Mouse (Mus musculus) layer of hippocampus, adult 6 months (tissue): ENCODE data around the gene Npas1. TPM values are rescaled to one million over a fixed set of nuclear protein-coding genes. Genes with fewer than 3 reads are reported as not detected.

Source experiments
- long read RNA-seq, 2 experiments: library from polyadenylated mRNA; unstranded; transcript quantifications; one replicate each; pipeline ENCODE4 v2.0.0; 2019 to 2020
- polyA plus RNA-seq: library from polyadenylated mRNA; unstranded; fragments of <200 nt; fragmentation: Nextera tagmentation; gene quantifications from 2 replicates; pipeline ENCODE4 v1.2.3, GENCODE M21; 2021

The Npas1 gene
- 10.2 and 11.5 TPM in 2 replicates for polyA plus RNA-seq
- long read RNA-seq, experiment 1, transcript Npas1-201 (12 exons, 2,091 nt): major isoform, 34 of 46 reads
- long read RNA-seq, experiment 1, partial matches to known transcripts: 5 of 46 reads
- long read RNA-seq, experiment 1, other reads (novel, unspliced or antisense): 5 of 46 reads
- long read RNA-seq, experiment 2, transcript Npas1-201 (12 exons, 2,091 nt): major isoform, 109 of 148 reads
- long read RNA-seq, experiment 2, transcript Npas1-202 (11 exons, 1,959 nt): minor isoform, 15 of 148 reads
- long read RNA-seq, experiment 2, partial matches to known transcripts: 13 of 148 reads
- long read RNA-seq, experiment 2, other reads (novel, unspliced or antisense): 11 of 148 reads

GRCm38 (mm10) chr7:16477628-16478027, at the start of gene Npas1:
Gene Npas1 (minus strand): TSS chr7:16477728.

DNA sequence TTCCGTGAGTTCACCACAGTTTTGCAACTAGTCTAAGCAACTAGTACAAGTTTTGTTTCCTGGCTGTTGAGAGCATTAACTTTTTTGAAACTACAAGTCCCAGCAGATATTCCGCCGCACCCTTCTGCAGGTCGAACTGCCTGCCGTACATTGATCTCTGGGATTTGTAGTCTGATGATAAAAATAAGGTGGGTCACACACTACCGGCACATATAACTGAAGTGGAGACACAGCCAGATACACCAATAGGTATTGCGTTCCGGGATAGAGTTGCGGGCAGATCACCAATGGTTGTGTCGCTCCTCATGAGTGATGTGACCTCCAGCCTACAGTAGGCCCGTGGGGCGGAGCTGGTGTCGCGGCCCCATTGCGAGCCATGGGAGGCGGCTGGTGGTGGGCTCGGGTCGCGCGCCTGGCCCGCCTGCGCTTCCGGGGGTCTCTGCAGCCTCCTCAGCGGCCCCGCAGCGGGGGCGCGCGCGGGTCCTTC, 24.9 kb downstream of the Npas1 start, which contains the start of gene Tmem160:
Tmem160 (plus strand) TSS at position 193 of the 487 bp plus-strand sequence.

Other genes with a start within 250 kb of the Npas1 start
- 0.65 and 0.70 TPM in 2 replicates for gene C5ar2, start 233.6 kb downstream of the Npas1 start, polyA plus RNA-seq
- 1.2 and 1.5 TPM in 2 replicates for gene C5ar1, start 218.2 kb downstream of the Npas1 start, polyA plus RNA-seq
- gene Inafm1, start 204.1 kb downstream of the Npas1 start, polyA plus RNA-seq: 31.3 and 36.8 TPM in 2 replicates
- 4.6 and 6.0 TPM in 2 replicates for gene Ccdc9, start 190.9 kb downstream of the Npas1 start, polyA plus RNA-seq
- gene Bbc3, start 169.3 kb downstream of the Npas1 start, polyA plus RNA-seq: 2.5 and 3.9 TPM in 2 replicates
- 142 and 146 TPM in 2 replicates for gene Sae1, start 89.9 kb downstream of the Npas1 start, polyA plus RNA-seq
- 3.7 and 4.5 TPM in 2 replicates for gene Zc3h4, start 76.8 kb downstream of the Npas1 start, polyA plus RNA-seq
- 212 and 217 TPM in 2 replicates for gene Tmem160, start 24.9 kb downstream of the Npas1 start, polyA plus RNA-seq
- 11.8 and 13.4 TPM in 2 replicates for gene Arhgap35, start 137.3 kb upstream of the Npas1 start, polyA plus RNA-seq
- gene Ceacam15, start 198.0 kb upstream of the Npas1 start, polyA plus RNA-seq: 0.13 TPM in 1 of 2 replicates, not detected in the other
- 0.10 TPM in 1 of 2 replicates, not detected in the other for gene Ceacam9, start 244.2 kb upstream of the Npas1 start, polyA plus RNA-seq